8 mouse cellular contexts compared by ENCODE assay signal in the genomic region with DNA sequence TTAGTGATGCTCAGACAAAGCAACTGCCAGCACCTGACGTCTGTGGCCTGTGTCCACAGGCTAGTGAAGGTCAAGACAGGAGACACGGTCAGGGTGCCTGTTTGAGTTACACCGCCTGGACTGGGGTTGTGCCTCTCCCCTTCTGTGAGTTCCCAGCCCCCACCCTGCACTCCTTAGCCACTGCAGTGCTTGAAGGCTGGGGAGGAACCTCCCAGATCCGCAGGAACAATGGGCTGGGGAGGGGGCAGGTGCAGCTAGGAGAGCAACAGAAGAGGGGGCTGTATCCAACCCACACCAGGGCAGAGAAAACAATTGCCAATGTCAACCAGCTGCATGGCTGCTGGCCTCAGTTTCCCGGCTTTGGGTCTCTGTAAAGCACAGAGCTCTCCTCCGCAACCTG.
DNase-seq lines count a peak whose midpoint lies in the region; ATAC-seq and TF ChIP-seq lines count a peak whose summit lies in the region.

No protein-coding gene starts in this region.

- no peak for TF ChIP-seq CTCF in cortical plate, adult 2 months (IDR thresholded peaks at IDR 0.05; ENCODE audit: extremely low read depth, insufficient read depth, low read length)
- no peak for TF ChIP-seq CTCF in midbrain, postnatal 0 days (IDR thresholded peaks at IDR 0.05)

- peak overlapping the region; percentile 77 for H3K4me3 ChIP-seq in kidney, embryonic 16.5 days (ENCODE audit: low read length)
- H3K4me3 ChIP-seq in cortical plate, adult 2 months (ENCODE audit: insufficient read depth, low read length): peak overlapping the region; percentile 64
- H3K4me3 ChIP-seq in hindbrain, embryonic 11.5 days (ENCODE audit: low read depth, low read length): peak overlapping the region; percentile 66
- peak overlapping the region; percentile 64 for H3K4me3 ChIP-seq in midbrain, postnatal 0 days (ENCODE audit: low read depth, low read length)

- H3K4me1 ChIP-seq in kidney, embryonic 16.5 days (ENCODE audit: insufficient read depth, low read length): peaks cover 20% of the 10 kb centered on the region
- H3K4me1 ChIP-seq in cortical plate, adult 2 months (ENCODE audit: control insufficient read depth, insufficient read depth, low read length): peaks cover 7% of the 10 kb centered on the region; the same call in 1 of the 2 replicates
- 0 out of 2 replicates have a peak, but pooled peaks cover 7% of the 10 kb centered on the region for H3K4me1 ChIP-seq in hindbrain, embryonic 11.5 days (replicated peaks; ENCODE audit: control insufficient read depth, insufficient read depth, low read length)
- peaks cover 13% of the 10 kb centered on the region for H3K4me1 ChIP-seq in midbrain, postnatal 0 days (ENCODE audit: insufficient read depth, low read length)

- H3K36me3 ChIP-seq in kidney, embryonic 16.5 days (ENCODE audit: insufficient read depth, low read length): no peaks in the 10 kb centered on the region
- no peaks in the 10 kb centered on the region for H3K36me3 ChIP-seq in hindbrain, embryonic 11.5 days (ENCODE audit: control insufficient read depth, insufficient read depth, low read length)
- H3K36me3 ChIP-seq in midbrain, postnatal 0 days (ENCODE audit: insufficient read depth, low read length): no peaks in the 10 kb centered on the region

- H3K27me3 ChIP-seq in kidney, embryonic 16.5 days (ENCODE audit: insufficient read depth, low read length): no peaks in the 10 kb centered on the region
- H3K27me3 ChIP-seq in hindbrain, embryonic 11.5 days (ENCODE audit: control insufficient read depth, insufficient read depth, low read length): no peaks in the 10 kb centered on the region
- H3K27me3 ChIP-seq in midbrain, postnatal 0 days (ENCODE audit: insufficient read depth, low read length): no peaks in the 10 kb centered on the region

- no peak for ATAC-seq in kidney, embryonic 16.5 days (ENCODE audit: low FRiP score, low TSS enrichment)
- no peak for ATAC-seq in hindbrain, embryonic 11.5 days (ENCODE audit: low FRiP score)
- ATAC-seq in midbrain, postnatal 0 days (ENCODE audit: low FRiP score): 0 out of 2 replicates have a peak, but pooled peaks have one; percentile 20

- no peak for TF ChIP-seq POLR2A in cortical plate, adult 2 months (IDR thresholded peaks at IDR 0.05; ENCODE audit: extremely low read depth, insufficient read depth, low read length)

- peak overlapping the region; percentile 38 for H3K9ac ChIP-seq in kidney, embryonic 16.5 days (replicated peaks; ENCODE audit: low read length)
- peak overlapping the region; percentile 67 for H3K9ac ChIP-seq in hindbrain, embryonic 11.5 days (ENCODE audit: low read depth, low read length)
- H3K9ac ChIP-seq in midbrain, postnatal 0 days (replicated peaks; ENCODE audit: low read length, poor library complexity, severe bottlenecking): peak overlapping the region; percentile 81

- H3K27ac ChIP-seq in kidney, embryonic 16.5 days (ENCODE audit: low read length): no peak overlapping the region
- H3K27ac ChIP-seq in cortical plate, adult 2 months (ENCODE audit: insufficient read depth, low read length): no peak overlapping the region; the same call in 1 of the 2 replicates
- H3K27ac ChIP-seq in hindbrain, embryonic 11.5 days (ENCODE audit: low read depth, low read length): peak overlapping the region; percentile 73
- H3K27ac ChIP-seq in midbrain, postnatal 0 days (ENCODE audit: low read depth, low read length): peak overlapping the region; percentile 80

- H3K4me2 ChIP-seq in kidney, embryonic 16.5 days (replicated peaks; ENCODE audit: low read depth, low read length): peak overlapping the region; percentile 96
- peak overlapping the region; percentile 81 for H3K4me2 ChIP-seq in hindbrain, embryonic 11.5 days (replicated peaks; ENCODE audit: low read depth, low read length)
- H3K4me2 ChIP-seq in midbrain, postnatal 0 days (ENCODE audit: low read depth, low read length, poor library complexity, severe bottlenecking): peak overlapping the region; percentile 71

- 18% methylated on average over 6 of the region's 6 CpGs for WGBS in kidney, embryonic 16.5 days
- 10% methylated on average over 6 of the region's 6 CpGs for WGBS in hindbrain, embryonic 11.5 days
- WGBS in midbrain, postnatal 0 days: 11% methylated on average over 6 of the region's 6 CpGs

- no peaks in the 10 kb centered on the region for H3K9me3 ChIP-seq in kidney, embryonic 16.5 days (ENCODE audit: low read length)
- no peaks in the 10 kb centered on the region for H3K9me3 ChIP-seq in hindbrain, embryonic 11.5 days (ENCODE audit: control insufficient read depth, low read length)
- H3K9me3 ChIP-seq in midbrain, postnatal 0 days (ENCODE audit: low read length): no peaks in the 10 kb centered on the region

- no peak for DNase-seq in kidney, postnatal 36 days
- no peak for DNase-seq in hindbrain, embryonic 11.5 days (ENCODE audit: low spot score)
- peak; percentile 10 for DNase-seq in midbrain, postnatal 0 days (ENCODE audit: low spot score)
- no peak for DNase-seq in layer of hippocampus, postnatal 36 days
- DNase-seq in layer of hippocampus, adult 9-10 months (ENCODE audit: low spot score): no peak
- no peak for DNase-seq in spleen, postnatal 14 days (ENCODE audit: low spot score in 2 of 2)

Comparison
In these comparisons a context has a peak if more than half of its experiments do, and no peak if none do; other contexts are left out.
1. H3K27ac ChIP-seq: peak in hindbrain, embryonic 11.5 days (single experiment) and midbrain, postnatal 0 days (single experiment); none in kidney, embryonic 16.5 days (single experiment) and cortical plate, adult 2 months (single experiment).
2. Peak in every context shown above with its lines, with median percentiles within 50 percentile points of each other: H3K4me2 ChIP-seq, H3K4me3 ChIP-seq and H3K9ac ChIP-seq.